Mouse (Mus musculus) liver, adult (tissue): ENCODE results near the gene Gm17402.

ENCODE experiments used
- GATA4 ChIP-seq: IDR thresholded peaks from 2 replicates; pipeline ENCODE4 v1.6.1; 2014; ENCODE audit warnings: mild to moderate bottlenecking, low read length; ENCODE audit not compliant: insufficient replicate concordance

Gm17402 gene

GRCm38 (mm10) chr3:67343004-67343662 lies 31.8 kb downstream of the Gm17402 start:
- TF ChIP-seq GATA4, result no peak

GRCm38 (mm10) chr3:67340921-67341320 lies 34.0 kb downstream of the Gm17402 start:
- TF ChIP-seq GATA4, result no peak

- TF ChIP-seq GATA4, result no peak
Observed at GRCm38 (mm10) chr3:67339558-67339957, 35.4 kb downstream of the Gm17402 start.

GRCm38 (mm10) chr3:67322422-67322821 lies 52.5 kb downstream of the Gm17402 start:
- no peak for TF ChIP-seq GATA4
